Mouse (Mus musculus) spleen, adult 18-20 months (tissue): ENCODE results near the gene Setd2.

Experiments used
- DNase-seq, 2 experiments: peaks; one replicate each; pipeline ENCODE4 v3.0.0; 2022; ENCODE audit warnings: mixed read lengths in 2 of 2

The Setd2 gene

GRCm38 (mm10) chr9:110654726-110655650, 122.6 kb downstream of the Setd2 start:
- DNase-seq = no peak

- DNase-seq = no peak
Measured at GRCm38 (mm10) chr9:110655651-110656007, 123.2 kb downstream of the Setd2 start.

GRCm38 (mm10) chr9:110656249-110657221, 124.1 kb downstream of the Setd2 start, which contains the start of gene Ccdc12:
Gene Ccdc12 (plus strand): TSS chr9:110656503.
- peak; percentile 91 to 94 for DNase-seq

- DNase-seq = peak; percentile 49 to 50
Measured at GRCm38 (mm10) chr9:110657474-110658078, 125.2 kb downstream of the Setd2 start.

- DNase-seq = no peak
Measured at GRCm38 (mm10) chr9:110659521-110659920, 127.1 kb downstream of the Setd2 start.

GRCm38 (mm10) chr9:110660208-110660607, 127.8 kb downstream of the Setd2 start:
- DNase-seq = no peak

- DNase-seq = no peak
Measured at GRCm38 (mm10) chr9:110660856-110661612, 128.6 kb downstream of the Setd2 start.

- no peak for DNase-seq
Measured at GRCm38 (mm10) chr9:110662844-110663243, 130.4 kb downstream of the Setd2 start.

GRCm38 (mm10) chr9:110665912-110666311, 133.5 kb downstream of the Setd2 start:
- DNase-seq = peak; percentile 43 to 54

GRCm38 (mm10) chr9:110666374-110666773, 134.0 kb downstream of the Setd2 start:
- DNase-seq = no peak

- DNase-seq = no peak
Measured at GRCm38 (mm10) chr9:110667219-110667836, 134.9 kb downstream of the Setd2 start.
